Mouse (Mus musculus): ENCODE measurements around the gene Tmem175. TPM values are rescaled to one million over a fixed set of nuclear protein-coding genes. Genes with fewer than 3 reads are reported as not detected.

The Tmem175 gene
- total RNA-seq, 2 experiments from 2014 or later = 8.7 to 18.7 TPM

DNA sequence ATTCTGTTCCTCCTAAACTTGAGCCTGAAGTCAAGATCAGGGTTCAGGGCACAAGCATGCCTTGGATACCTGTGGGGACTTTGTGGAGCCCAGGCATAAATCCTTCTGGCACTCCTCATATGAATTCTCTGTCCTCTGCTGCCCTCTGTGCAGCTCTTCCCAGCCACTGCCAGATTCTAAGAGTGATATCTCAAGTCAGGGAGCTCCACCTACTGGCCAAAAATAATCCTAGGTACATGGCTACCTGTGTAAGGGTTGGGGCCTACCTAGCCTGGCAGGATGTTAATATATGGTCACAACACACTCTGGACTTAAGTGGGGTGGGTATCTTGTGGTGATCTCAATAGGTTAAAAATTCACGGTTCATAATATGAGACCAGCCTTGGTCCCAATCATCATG is 22.3 kb downstream of the Tmem175 start:
- peak; percentile 86 for ATAC-seq (ENCODE audit: poor library complexity, severe bottlenecking)

DNA sequence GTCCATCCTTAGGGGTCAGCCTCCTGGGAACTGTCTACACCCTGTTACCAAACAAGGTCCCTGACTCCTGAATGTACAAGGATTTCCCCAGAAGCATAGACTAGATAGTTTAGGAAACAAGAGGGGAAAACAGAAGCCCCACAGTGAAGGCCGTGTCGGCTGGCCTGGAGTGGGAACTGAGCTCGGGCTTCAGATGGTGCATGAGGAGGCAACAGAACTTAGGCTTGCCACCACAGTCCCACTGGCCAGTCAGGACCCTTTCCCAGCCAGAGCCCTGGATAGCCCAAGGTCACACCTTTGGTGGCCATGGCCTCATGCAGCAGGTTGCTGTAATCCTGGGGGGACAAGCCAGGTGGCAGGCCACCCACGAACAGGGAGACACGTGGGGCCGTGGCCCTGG is 23.8 kb downstream of the Tmem175 start:
- ATAC-seq (ENCODE audit: poor library complexity, severe bottlenecking) = no peak

DNA sequence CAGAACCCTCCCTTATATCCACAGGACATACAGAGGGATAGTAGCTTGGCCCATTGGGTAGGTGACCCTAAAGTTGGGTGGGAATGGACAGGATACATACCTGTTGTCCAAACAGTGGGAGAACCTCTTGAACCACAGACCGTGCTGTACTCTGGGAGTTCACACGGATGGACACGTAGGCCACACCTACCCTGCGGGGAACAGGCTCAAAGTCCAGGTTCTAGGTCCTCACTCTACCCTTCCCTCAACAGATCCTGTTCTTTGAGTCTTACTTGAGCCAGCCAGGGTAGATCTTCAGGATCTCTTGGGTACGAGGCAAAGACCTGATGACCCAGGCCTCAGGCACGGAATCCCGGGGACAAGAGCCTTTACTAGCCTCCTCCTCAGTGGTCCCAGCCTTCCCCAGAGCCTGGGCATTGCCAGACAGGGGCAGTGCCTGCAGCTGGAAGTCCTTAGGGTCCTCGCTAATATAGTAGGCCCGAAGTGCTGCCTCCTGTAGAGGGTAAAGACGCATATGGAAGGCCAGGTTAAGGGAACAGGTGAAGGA is 24.9 kb downstream of the Tmem175 start:
- no peak for ATAC-seq (ENCODE audit: poor library complexity, severe bottlenecking)

DNA sequence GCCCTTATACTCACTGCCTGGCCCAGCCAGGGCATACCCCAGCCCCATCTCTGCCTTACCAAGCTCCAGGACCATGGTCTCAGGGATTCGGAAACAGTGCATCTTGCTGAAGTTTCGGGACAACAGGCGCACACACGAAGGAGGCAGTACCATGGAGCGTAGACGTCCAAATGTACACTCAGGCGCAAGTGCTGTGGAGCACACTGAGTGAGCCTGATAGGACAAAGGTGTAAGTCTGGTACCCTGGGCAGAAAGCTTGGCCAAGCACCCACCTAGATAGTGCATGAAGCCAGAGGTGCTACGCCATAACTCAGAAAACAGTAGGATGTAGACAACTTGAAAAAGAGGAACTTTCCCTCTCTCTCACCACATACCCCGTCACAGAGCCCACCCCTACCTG is 25.8 kb downstream of the Tmem175 start:
- no peak for ATAC-seq (ENCODE audit: poor library complexity, severe bottlenecking)

DNA sequence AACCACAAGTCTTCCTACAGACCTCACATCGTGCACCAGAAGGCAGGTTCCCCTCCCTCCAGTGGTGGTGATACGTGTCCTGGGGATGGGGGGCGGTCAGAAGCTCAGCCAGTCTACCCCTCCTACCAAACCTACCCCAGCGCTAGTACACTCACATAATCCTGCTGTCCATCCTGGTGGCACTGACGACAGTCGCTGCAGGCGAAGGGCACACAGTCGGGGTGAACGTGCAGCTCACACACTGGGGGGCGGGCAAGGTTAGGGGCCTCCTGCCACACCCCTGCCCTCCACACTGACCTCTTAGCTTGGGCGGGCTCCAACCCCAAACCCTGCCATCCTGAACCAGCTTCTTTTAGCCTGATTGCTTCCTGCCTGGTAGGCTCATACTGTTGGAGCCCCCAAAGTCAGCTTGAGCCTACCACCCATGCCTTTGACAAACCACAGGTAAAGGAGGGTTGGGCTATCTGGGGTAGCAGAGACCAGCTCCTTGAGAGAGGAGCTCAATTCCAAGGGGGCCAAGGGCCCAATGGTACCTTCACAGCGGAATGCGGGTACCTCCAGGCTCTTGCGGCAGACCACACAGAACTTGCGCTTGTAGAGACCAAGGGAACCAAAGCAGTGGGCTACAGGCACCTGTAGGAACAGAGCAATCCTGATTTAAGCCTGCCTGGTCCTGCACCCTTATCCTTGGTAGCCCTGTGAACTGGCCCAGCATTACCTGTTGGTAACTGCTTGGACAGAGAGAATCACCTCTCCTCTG is 26.5 kb downstream of the Tmem175 start:
- ATAC-seq (ENCODE audit: poor library complexity, severe bottlenecking) = no peak

DNA sequence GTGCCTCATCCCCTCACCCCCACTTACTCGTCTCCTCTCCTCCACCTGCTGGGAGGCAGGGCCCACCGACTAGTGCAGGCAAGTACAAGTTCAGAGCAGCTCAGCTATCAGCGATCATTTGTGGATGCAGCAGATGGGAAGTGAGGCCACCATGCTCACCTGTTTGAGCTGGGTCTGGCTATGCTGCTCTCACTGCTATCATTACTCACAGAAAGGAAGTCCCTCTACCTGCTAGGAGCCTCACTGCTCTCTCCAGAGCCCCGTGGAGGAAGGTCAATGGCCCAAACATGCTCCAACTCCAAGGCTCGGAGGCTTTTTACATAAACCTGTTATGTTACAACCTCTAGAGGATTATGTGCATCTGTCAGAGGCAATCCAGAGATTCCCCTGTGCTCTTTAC is 27.8 kb downstream of the Tmem175 start:
- no peak for ATAC-seq (ENCODE audit: poor library complexity, severe bottlenecking)

DNA sequence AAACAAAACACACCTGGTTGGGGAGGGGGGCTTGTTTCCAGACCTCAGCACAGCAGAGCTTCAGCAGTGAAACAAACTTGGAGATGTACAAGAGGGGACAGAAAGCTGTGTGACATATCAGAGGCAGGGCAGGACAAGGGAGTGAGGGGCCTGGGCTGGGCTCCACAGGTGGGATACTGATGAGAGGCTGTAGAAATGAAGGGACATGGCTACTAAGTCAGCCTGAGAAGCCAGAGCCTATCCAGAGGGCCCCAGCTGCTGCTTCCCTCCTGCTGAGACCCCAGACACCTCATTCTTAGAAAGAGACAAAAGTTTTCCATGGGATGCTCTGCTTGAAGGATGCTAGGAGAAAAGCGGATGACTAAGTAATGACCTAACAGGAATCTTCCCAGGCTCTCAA is 29.0 kb downstream of the Tmem175 start:
- no peak for ATAC-seq (ENCODE audit: poor library complexity, severe bottlenecking)

DNA sequence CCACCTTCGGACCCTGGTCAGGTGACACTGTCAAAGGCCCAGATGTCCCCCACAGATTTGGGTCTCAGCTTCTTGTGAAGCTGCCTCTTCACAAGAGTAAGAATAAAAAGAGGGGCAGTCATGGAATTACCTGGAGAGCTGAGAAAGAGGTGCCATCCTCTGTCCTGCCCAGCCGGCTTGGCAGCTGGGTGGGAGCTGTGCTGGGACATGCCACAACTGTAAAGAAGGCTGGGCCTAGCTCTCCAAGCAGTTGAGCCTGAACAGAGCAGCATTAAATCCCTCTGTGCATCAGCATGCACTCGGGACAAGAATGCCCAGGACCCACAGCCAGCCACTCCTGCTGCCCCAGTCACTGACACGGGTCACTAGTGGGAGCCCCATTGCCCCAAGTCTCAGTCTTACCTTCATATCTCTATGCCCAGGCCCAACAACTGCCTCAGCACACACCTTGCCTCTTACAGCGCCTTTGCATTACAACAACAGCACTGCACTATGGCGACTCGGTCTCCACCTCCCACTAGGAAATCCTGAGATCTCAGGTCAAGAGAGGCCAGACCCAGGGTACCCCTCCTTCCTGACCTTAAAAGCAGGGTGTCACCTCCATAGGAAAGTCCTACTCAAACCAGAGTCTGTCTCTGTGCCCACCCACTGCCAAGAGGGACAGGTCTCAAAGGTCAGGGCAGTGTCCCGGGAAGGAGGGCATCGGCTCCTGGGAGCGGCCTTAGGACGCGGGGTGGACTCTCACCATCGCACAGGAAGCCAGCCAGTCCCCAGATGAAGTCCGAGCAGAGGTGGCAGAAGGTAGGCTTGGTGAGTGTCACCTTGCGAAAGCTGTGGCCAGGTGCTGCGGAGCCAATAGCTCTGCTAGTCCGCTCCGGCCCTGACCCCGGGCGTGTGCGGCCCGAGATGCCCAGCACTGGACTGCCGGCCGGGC is 30.4 kb downstream of the Tmem175 start, which contains the start of gene Idua:
TSS of gene Idua (plus strand) at position 634 of the 934 bp plus-strand sequence.
- ATAC-seq (ENCODE audit: poor library complexity, severe bottlenecking) = peak; percentile 37

DNA sequence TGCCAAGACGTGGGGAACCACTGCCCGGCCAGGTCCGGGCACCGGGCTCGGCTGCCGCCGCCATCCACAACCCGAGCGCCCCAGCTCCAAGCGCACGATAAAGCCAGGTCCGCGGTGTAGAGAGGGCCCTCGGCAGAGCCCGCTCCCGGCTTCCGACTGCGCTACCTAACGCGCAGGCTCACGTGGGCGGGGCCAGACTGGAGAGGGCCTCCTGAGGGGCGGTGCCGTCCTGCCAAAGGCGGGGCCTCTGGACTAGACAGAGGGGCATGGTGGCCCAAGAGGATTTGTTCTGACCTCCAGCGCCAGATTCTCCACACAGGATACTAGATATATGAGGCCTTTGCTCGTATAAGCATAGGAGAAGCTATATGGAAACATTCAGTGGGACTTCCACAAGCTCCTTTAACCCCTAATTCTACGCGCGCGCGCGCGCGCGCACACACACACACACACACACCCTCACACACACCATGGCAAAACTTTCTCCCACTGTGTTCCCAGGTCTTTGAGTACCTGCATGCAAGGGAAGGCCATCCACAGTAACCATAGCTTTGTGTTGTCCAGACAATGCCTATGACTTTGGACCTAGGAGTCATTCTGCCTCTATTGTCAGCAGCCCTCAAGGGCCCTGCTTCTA is 31.2 kb downstream of the Tmem175 start:
- peak; percentile 97 for ATAC-seq (ENCODE audit: poor library complexity, severe bottlenecking)

DNA sequence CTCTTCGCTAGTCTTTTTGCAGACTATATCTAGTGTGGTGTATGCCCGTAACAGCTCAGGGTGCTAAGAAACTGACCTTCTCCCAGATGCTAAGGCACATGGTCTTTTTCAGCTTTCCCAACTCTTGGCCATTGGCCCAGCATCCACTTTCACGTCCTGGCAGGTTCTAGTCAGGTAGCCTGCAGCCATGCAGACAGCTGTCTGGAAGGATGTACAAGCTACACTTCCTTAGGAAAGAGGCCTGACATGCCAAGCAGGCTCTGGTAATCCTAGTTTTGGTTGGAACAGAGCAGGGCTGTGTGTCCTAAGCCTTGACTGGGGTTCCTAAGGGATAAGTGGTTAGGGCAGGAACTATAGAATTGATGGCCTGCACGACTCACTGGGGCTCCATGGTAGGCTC is 33.2 kb downstream of the Tmem175 start:
- no peak for ATAC-seq (ENCODE audit: poor library complexity, severe bottlenecking)

DNA sequence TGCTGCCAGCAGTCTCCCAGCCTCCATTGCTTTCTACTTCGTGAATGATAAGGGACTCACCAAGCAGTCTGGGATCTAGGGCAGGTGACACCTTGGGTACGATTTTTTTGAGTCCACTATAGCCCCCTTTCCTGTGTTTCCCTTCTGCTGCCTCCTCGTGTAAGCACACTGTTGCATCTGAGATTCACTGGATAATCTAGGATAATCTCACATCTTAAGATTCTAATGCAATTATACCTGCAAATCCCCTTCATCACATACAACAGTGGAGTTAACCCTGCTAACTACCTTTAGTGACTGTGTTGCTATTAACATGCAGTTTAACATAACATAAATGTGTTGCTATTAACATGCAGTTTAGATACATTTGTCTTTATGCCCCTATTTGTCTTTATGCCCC is 35.5 kb downstream of the Tmem175 start:
- ATAC-seq (ENCODE audit: poor library complexity, severe bottlenecking) = no peak

DNA sequence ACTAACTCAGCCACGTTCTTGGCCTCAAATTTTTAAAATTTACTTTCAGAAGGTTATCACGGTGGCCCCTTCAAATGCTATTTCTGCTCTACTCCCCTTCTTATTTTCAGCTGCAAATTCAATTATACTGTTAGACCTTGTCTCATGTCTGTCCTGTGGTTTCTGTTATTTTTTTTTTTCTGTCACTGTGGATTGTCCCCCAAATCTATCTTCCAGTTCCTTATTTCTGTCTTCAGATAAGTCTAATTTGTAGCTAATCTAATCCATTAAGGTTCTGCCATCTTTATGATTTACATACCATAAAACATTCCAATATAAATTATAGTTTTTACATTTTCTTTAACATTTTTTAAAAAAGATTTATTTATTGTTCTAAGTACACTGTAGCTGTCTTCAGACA is 37.8 kb downstream of the Tmem175 start:
- no peak for ATAC-seq (ENCODE audit: poor library complexity, severe bottlenecking)

DNA sequence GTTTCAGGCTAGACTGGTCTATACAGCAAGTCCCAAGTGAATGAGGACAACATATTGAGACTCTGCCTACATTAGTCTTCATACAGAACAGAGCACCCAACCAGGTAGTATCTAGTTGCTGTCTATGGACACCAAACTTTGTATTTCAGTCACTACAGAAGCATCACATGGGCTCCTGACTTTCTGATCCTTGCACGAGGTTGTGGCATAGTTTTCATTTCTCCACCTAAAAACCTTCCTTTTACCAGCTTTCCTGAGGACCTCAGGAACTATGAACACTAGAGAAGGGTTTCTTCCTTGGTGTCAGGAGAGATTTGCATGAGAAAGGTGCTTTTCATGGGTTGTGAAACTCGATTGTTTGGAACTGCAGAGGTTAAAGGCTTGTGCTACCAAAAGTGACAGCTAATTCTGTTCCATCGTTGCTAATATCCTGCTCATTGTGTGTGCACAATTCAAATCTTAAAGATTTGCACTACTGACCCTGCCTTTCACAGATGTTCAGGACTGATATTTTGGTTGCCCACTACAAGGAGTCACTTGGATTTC is 38.9 kb downstream of the Tmem175 start:
- 0 out of 2 replicates have a peak, but pooled peaks have one; percentile 1 for ATAC-seq (ENCODE audit: poor library complexity, severe bottlenecking)

DNA sequence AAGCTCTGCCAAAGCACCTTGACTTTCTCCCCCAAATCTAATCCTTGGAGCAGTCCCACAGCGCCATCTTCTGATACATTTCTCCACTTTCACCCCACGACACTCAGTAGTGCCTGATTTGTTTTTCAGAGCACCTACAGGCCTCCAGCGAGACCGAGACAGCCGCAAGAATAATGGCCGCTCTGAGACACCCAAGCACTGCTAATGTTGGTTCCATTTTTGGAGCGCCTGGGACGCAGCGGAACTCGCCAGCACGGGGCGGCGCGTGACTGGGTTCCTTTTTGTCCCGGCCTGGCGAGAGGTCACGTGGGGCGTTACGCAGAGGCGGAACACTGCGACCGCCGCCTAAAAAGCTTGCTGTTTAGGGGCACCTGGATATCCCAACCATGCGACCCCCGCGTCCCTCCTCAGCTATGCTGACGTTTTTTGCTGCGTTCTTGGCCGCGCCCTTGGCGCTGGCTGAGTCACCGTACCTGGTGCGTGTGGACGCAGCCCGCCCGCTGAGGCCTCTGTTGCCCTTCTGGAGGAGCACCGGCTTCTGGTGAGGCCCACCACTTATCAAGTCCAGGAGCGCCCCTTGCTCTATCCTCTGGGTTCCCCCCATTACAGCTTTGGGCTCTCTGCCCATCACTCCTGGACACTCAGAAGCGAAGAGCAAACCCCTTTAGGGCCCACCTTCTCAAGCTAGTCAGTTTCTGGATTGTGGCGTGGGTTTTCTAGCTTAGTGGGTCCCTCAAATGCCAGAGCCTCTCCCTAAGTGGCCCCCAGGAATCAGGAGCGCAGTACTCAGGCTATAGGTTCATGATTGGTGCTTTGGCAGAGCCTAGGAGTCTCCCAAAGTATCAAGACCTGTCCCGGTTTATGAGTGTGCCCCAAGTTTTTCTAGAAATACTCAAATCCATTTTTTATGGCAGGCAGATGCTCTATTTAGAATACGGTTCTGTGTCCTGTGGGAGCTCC is 39.7 kb downstream of the Tmem175 start, which contains the start of gene Dgkq:
TSS of gene Dgkq (minus strand) at position 696 of the 960 bp plus-strand sequence.
- peak; percentile 87 for ATAC-seq (ENCODE audit: poor library complexity, severe bottlenecking)

DNA sequence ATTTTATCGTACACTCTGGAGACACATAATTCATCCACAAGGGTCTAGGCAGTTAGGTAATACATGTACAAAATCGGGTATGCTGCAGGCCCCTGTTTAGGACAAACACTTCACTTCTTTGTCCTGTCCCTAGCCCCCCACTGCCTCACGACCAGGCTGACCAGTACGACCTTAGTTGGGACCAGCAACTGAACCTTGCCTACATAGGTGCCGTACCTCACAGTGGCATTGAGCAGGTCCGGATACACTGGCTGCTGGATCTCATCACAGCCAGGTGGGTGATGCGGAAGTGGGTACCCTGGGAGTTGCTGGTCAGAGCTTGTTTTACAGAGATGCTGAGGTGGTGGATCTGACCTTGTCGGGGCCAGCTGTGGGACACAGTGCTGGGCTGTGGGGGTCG is 40.4 kb downstream of the Tmem175 start:
- no peak for ATAC-seq (ENCODE audit: poor library complexity, severe bottlenecking)

DNA sequence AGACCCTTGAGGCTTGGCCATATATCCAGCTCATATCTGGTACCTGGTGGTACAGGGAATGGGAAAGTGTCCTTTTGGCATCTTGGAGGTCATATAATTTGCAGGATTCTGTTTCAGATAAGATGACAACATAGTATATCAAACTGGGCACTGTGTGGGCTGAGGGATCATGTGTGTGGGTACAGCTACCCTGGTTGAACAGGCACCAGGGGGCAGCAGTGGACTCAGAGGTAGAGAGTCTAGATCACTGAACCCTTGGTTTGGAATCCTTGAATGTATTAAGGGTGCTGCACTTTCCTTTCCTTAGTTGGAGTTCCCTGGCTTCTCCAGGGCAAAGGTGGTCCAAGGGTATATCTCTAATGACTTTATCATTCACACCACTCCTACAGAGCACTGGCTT is 41.2 kb downstream of the Tmem175 start:
- ATAC-seq (ENCODE audit: poor library complexity, severe bottlenecking) = peak; percentile 33; the same call in 1 of the 2 replicates

DNA sequence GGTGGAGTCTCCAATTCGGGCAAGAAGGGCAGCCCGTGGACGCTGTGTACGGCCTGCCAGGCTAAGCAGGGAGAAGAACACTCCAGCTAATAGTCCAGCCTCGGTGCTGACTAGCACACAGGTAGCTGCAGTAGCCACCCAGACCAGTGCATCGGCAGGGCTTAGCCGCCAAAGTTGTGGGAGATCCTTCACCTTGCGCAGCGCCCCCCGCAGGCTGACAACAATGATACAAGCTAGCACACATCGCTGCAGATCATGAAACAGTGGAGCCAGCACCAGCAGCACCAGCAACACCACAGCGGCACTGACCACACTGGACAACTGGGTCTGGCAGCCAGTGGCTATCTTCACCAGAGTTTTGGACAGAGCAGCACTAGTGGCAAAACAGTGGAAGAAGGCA is 42.2 kb downstream of the Tmem175 start:
- ATAC-seq (ENCODE audit: poor library complexity, severe bottlenecking) = no peak

DNA sequence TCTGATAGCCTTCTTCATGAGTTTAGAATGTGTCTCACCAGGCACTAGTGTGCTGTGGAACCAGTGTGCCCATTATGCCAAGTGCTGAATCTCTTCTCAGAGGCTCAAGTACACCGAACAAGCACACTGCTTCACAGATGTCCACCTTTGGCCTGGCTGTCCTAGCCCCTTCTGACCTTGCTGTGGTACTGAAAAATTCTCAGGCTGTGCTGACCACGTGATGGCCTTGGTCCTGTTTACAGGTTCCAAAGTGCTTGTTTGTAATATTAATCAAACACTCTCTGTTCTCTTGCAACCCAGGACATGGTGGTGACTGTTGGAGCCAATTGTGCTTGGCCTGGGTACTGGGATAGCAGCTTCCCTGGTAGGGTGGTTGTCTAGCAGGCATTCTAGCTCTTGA is 45.1 kb downstream of the Tmem175 start:
- ATAC-seq (ENCODE audit: poor library complexity, severe bottlenecking) = no peak

DNA sequence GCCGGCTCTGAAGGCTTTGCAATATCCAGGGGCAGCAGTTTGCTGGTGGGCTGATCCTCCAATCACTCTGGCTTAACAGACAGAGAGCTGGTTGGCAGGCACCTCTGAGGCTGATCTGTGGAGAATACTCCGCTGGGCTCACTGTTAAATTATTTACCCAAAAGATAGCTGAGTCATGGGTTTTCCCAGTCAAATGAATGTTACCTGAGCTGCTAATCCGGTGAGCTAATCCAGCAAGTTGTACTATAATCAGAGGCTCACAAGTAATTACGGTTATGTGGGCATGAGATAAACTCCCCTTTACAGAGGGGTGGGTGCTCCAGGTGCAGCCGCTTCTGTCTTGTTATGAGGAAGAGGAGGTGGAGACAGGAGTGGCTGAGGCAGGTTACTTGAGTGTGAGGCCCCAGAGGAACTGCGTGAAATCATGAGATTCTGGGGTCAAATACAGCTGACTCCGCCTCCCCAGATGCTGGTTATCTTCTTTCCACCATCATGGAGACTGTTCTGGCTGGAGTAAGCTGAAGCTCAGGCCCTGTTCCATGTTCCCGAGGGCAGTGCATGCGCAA is 45.8 kb downstream of the Tmem175 start, which contains the start of gene Slc26a1:
TSS of gene Slc26a1 (minus strand) at position 319 of the 566 bp plus-strand sequence.
- ATAC-seq (ENCODE audit: poor library complexity, severe bottlenecking) = no peak
